Mouse (Mus musculus) thymus, postnatal 36 days (tissue): ENCODE results near the gene Chst5.
A peak's percentile ranks its signal among the peaks of the same experiment; 100 is the strongest.
"Not testable (repeated sequence)": the region's sequence is repeated elsewhere in the genome, so short reads cannot be mapped to it uniquely, and the experiment has no call there.

Source experiments
- DNase-seq, 2 experiments: peaks; one replicate each; pipeline ENCODE4 v3.0.0; 2022; ENCODE audit warnings: mixed read lengths in 2 of 2

Gene Chst5

DNA sequence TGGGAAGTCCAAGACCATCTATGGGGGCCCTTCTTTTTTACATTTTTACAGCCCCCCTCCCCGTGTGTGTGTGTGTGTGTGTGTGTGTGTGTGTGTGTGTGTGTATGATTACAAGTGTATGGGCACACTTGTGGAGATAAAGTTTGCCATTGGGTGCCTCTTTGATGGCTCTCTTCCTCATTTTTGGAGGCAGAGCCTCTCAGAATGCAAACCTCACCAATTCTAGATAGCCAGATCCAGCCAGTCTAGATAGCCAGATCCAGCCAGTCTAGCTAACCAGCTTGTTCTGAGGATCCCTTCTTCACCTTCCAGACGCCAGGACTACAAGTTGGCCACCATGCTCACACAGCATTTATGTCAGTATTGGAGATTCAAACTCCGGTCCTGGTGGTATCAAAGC, 39.0 kb downstream of the Chst5 start:
- no peak for DNase-seq

DNA sequence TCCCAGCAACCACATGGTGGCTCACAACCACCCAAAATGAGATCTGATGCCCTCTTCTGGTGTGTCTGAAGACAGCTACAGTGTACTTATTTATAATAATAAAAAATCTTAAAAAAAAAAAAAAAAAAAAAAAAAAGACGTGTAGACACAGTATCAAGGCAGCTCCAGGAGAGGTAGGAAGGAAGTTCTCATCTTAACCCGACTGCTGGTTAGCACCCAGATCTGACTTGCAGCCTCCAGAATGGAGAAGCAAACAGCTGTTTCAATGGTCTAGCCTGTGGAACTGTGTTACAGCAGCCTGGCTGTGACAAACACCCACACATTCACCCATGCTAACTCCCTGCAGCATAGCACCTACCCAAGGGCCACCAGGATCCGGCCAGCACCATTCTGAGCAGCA, 39.9 kb downstream of the Chst5 start:
- no peak for DNase-seq

GRCm38 (mm10) chr8:111868664-111869063, 41.6 kb downstream of the Chst5 start:
- no peak for DNase-seq

- no peak for DNase-seq
Observed at GRCm38 (mm10) chr8:111865857-111866256, 44.4 kb downstream of the Chst5 start.

- no peak for DNase-seq
Observed at GRCm38 (mm10) chr8:111865130-111865852, 45.0 kb downstream of the Chst5 start.

DNA sequence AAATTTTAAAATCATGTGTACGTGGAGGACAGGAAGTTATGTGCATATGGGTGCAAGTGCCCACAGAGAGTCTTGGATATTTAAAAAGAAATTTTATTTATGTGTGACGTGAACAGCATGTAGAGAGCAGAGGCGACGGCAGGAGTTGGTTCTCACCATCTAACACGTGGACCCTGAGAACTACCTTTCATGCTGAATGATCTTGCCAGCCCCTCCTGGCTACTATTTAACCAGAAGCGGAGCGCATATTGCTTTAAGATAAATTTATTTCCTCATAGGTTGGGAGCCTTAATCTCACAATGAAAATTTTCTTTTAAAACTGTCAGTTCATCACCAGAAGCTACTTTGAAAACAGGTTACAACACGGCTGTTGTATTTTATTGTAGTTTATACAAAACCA, 45.6 kb downstream of the Chst5 start:
- no peak for DNase-seq

GRCm38 (mm10) chr8:111863280-111863679, 47.0 kb downstream of the Chst5 start:
- DNase-seq = no peak

DNA sequence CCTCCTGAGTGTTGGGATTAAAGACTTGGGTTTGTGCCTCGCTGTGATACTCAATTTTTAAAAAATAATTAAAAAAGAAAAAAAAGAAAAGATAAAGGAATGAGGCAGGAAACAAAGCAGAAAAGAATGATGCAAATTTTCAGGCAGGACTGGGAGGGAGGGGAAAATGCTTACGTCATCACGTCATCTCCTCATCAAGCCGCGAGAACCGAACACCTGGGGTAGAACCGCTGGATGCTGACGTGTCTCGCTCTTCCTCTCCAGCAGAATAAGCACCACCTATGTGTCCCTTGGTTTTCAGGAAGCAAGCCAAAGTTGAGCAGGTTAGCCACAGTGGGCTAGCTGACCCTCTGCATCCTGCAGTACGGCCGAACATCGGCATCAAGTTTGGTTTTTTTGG, 54.3 kb downstream of the Chst5 start:
- no peak for DNase-seq

DNA sequence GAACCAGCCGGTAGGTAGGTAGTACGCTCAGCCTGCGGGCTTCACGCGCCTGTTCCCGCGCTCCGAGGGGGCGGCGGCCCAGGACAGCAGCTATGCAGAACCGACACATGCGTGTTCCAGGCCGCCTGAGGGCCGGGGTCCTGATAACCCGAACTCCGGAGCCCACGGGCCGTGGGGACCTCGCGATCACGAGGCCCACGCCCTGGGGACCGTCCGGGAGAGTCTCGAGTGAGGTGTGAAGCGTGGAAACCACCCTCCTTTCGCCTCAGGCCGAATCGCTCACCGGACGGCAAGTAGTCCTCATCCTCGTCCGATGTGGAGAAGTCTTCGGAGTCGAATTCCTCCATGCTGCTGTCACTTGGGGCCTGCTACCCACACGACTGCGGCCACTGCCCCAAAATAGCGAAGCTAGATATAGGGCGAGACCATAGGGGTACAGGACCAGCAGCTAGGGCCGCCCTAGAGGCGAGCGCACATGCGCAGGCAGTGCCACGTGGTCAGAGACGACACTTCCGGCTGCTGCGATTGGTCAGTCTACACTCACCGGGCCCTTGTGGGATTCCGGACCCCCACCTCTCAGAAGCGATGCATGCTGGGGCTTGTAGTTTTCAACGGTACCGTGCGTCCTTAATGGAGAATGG, 56.3 kb downstream of the Chst5 start, which contains the start of gene Cfdp1:
Gene Cfdp1 (minus strand): TSS at position 431 of the 641 bp plus-strand sequence.
- peak; percentile 94 to 96 for DNase-seq

GRCm38 (mm10) chr8:111853219-111853618, 57.0 kb downstream of the Chst5 start:
- DNase-seq = not testable (repeated sequence)

DNA sequence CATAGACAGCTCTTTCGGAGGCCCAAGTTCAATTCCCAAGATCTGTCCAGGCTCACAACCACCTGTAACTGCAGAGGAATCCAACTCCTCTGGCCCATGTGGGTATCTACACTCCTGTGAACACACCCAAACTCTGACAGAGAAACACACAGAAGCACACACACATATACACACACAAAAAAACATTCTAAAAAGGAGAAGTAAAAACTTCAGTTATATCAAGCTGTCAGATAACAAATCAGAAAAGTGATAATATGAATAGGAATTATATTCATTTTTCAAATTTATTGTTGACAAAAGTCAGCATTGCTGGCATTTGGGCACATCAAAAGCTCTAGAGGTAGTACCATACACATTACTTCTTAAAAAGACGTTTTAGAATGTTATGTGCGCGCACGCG, 63.5 kb downstream of the Chst5 start:
- no peak for DNase-seq
